Mouse (Mus musculus): ENCODE results near the gene Pigq.
A peak's percentile ranks its signal among the peaks of the same experiment; 100 is the strongest.

Gene Pigq

DNA sequence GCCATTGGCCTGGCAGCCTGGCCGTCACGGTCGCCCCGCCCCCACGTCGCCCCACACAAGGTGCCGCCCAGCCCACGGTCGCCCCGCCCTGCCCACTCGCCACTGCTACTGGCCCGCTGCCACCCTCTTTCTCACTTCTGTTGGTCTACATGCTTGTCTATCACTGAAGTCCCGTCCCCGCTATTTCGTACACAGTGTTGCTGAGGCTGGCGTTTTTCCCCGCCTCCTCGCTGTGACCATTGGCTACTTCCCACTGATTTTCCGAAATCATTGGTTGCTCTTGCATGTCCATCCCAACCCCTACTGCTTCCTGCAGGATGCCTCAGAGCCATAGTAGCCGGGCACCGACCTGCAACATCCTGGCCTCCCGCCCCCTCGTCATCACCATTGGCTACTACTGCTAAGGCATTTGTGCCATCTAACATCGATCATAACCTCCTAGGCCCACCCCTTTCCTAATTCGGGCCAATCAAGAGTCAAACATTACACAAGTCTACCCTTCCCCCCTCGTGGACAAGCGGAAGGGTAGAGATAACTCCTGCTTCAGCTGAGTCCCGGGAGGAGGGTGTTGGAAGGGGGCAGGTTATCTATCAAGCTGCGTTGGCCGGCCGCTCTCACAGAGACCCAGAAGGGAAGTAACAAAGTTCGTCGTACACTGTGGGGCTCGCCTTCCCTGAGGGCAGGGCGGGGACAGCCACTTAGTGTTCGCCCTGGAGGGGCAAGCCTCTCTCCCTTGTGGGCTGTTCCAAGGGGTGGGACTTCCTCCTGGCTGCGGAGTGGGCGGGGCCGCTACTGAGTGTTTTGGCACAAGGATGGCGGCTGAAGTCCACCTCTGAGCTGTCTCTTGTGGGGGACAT lies 24.7 kb downstream of the Pigq start:
- DNase-seq, result peak; percentile 100

DNA sequence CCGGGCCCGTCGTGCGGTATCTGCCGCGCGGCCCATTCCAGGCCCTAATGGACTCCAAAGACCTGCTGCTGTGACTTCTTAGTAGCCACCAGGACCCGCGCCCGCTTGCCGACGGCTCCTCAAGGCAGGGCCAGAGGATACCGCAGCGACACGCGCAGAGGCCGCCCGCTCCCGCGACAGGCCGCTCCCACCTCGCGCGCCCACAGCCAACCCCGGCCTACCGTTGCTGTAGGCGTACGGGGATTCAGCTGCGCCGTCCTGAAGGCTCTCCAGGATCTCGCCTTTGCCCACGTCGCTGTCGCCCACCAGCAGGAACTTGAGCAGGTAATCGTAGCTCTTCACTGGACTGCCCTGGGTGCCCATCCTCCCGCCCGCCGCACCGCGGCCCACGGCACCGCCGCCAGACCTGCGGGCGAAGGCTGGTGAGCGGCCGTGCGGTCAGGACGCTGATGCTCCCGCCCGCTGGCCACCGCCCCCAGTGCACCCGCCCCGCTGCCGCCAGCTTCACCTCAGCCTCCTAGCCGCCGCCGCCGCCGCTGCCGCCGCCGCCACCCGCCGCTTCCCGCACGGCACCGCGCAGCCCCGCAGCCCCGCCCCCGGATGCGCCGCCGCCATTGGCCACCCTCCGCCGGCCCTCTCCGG lies 25.5 kb downstream of the Pigq start, which contains the start of gene Rab40c:
TSS of gene Rab40c (minus strand) at position 584 of the 642 bp plus-strand sequence.
- DNase-seq, result peak; percentile 68

DNA sequence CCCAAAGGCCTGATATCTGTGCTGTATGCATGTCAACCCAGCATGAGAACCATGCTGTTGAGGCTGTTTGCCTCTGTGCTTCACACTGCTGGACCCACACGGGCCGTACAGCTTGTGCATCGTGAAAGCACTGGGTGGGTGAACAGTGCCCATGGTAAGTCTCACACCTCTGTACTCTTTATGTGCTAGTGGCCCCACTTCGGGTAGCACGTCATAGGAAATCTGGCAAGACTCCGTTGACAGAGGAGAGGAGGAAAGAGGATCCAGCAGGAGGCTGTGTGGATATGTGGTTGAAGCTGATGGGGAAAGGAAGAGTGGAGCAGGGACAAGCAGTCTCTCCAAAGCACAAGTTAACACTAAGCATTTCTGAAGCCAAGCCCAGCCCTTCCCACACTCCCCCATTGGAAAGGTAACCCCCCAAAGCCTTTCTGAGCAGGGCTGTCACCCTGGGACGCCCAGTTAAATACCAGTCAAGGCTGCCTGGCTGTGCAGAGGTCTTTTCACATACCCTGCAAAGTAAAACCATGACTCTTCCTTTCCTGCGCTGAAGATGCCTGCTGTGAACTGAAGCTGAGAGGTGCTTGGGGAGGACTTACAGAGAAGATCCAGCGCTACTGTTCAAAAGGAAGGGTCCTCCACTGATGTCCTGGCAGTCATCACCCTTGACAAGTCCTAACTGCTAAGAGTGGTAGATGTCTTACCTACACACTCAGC lies 26.5 kb downstream of the Pigq start:
- no peak for DNase-seq

GRCm38 (mm10) chr17:25916931-25917647 lies 27.6 kb downstream of the Pigq start:
- no peak for DNase-seq

DNA sequence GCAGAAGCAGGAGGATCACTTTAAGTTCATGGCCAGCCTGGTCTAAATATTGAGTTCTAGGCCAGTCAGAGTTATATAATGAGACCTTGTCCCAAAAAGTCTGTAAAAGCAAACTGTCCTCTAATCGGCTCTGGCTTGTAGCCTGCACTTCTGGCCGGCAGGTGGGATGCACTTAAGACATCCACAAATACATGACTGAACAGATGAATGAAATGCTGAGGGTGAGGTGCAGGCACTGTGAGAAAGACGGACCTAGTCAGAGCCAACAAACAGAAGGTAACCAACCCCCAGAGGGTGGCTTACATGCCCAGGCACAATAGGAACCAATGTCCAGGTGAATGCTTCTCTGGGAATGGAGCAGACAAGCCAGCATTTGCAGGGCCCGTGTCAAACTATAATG lies 30.4 kb downstream of the Pigq start:
- DNase-seq, result no peak

DNA sequence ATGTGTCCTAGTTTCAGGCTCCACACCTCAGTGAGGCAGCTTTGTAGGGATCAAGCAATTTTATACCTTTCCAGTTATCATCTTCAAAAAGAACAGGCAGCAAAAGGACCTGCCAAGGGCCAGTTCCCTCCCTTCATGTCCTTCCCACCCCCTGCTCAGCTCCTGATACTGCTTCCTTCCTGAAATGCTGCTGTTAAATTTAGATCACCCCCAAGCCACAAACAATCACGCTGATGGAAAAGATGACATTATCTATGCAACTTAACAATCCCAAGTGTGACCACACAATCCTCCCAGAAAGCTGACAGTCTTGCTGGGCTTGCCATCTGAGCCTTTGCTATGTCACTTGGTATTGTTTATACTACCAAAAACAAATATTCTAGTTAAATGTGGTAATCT lies 30.9 kb downstream of the Pigq start:
- DNase-seq, result no peak

GRCm38 (mm10) chr17:25913186-25913876 lies 31.4 kb downstream of the Pigq start:
- DNase-seq, result peak; percentile 72

GRCm38 (mm10) chr17:25911816-25912215 lies 32.9 kb downstream of the Pigq start:
- DNase-seq, result no peak

GRCm38 (mm10) chr17:25907640-25908039 lies 37.1 kb downstream of the Pigq start:
- no peak for DNase-seq

DNA sequence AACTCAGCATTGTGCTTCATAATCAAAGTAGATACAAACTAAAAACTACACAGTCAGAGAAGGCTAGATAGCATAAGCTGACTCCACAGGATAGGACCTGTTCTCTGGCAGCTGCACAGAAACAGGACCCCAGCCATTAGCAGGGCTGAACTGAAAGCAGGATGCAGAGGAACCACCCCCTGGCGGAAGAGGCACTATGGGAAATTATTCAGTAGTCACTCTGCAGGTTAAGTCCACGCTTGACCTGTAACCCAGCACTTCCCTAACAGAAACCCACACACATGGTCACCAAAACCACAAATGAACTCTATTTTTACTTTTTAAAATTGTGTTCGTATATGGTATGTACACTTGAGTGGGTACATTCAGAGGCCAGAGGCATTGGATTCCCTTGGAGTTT lies 41.7 kb downstream of the Pigq start:
- DNase-seq, result no peak

- no peak for DNase-seq
Measured at GRCm38 (mm10) chr17:25900193-25900592, 44.5 kb downstream of the Pigq start.

DNA sequence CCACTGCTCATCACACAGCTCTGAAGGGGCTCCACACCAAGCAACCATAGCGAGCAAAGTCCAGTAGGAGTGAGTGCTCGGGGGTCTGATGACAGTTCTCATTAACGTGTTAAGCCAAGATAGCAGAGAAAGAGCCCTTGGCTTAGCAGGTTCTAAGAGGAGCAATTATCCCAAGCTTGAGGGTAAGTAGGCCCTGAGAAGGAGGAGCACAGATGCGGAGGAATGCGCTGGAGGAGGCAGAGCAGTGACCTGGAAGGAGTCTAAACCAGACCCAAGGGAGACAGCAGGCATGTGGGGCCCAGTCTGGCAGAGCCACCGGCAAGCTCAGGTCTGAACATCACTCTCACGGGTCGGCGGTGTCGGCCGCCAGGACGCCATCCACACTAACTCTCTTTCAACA lies 48.8 kb downstream of the Pigq start:
- DNase-seq, result no peak

GRCm38 (mm10) chr17:25895415-25895814 lies 49.3 kb downstream of the Pigq start:
- no peak for DNase-seq

DNA sequence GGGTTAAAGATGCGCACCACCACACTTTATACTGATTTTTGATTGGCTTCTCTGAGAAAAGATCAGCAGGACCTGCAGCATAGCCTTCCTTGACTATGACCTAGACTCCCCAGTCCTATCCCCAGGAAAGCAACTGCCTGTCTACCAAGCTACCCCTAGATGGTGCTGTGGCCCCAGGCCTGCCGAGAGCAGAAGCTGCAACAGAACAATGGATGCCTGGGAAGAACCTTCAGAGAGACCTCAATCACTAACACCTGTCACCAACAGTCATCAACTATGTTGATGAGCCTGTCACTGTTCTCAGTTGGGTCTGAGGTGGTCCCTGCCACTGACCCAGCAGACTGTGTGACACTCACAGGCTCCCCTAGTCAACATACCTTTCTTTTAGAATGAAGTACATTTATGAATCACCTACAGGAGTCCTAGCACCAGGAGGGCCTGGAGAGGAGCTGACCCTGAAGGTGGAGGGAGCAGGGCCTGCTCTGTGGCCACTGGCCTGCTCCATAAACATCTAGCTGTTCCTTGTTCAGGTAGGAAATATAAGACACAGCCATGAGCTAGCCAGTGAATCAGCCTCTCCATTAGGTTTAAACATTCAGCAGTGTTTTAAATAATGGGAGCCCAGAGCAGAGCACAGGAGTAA lies 50.6 kb downstream of the Pigq start:
- peak; percentile 61 for DNase-seq

DNA sequence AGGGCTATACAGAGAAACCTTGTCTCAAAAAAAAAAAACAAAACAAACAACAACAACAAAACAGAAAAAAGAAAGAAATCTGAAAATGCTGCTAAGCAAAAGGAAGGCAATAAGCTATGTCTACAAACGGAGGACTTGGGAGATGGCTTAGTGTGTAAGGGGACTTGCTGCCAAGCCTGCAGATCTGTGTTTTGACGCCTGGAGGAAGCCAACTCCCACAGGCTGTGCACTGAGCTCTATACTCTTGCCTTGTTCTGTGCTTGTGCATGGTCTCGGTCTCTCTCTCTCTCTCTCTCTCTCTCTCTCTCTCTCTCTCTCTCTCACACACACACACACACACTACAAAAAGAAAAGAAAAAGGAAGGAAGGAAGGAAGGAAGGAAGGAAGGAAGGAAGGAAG lies 55.9 kb downstream of the Pigq start:
- DNase-seq, result no peak

DNA sequence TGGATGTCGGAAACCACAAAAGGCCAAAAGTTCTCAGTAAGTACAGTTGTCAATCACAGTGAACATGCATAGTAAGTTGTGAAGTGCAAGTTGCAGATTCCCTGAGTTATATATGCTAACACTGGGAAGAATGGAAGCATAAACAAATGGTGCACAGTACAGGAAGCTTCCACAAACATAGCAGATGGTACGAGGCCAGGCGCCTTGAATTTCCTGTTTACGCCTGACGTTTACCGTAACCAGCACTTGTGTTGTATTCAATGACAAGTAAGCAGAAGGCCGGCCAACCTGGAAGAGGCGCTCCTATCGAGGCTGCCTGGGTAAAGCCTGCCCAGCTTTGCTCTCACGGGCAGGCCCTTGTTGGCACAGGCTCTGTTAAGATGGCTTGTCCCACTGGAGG lies 57.3 kb downstream of the Pigq start:
- no peak for DNase-seq

GRCm38 (mm10) chr17:25886806-25887205 lies 57.9 kb downstream of the Pigq start:
- DNase-seq, result no peak

DNA sequence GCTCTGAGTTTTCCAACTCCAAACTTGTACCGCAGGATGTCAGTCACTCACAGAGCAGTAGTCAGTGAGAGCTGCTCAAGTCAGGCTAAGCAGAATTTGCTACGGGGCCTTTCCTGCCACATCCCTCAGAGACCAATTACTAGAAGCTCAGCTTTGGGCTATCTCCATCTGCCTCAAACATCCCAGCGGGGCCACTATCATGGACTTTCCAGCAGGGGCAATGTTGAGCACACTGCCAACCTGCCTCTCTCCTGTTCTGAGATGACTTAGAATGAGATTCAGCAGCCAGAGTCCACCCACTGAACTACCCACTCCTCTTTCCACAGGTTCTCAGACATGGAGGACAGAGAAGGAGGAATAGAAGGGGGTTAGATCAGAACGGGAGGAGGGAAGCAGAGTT lies 59.1 kb downstream of the Pigq start:
- DNase-seq, result no peak

GRCm38 (mm10) chr17:25883824-25884223 lies 60.9 kb downstream of the Pigq start:
- DNase-seq, result no peak

GRCm38 (mm10) chr17:25883268-25883667 lies 61.5 kb downstream of the Pigq start:
- no peak for DNase-seq

GRCm38 (mm10) chr17:25882306-25882705 lies 62.4 kb downstream of the Pigq start:
- no peak for DNase-seq

- DNase-seq, result no peak
Measured at GRCm38 (mm10) chr17:25881691-25882090, 63.0 kb downstream of the Pigq start.
